ENCODE assay signal across 7 mouse cellular contexts in the genomic region with DNA sequence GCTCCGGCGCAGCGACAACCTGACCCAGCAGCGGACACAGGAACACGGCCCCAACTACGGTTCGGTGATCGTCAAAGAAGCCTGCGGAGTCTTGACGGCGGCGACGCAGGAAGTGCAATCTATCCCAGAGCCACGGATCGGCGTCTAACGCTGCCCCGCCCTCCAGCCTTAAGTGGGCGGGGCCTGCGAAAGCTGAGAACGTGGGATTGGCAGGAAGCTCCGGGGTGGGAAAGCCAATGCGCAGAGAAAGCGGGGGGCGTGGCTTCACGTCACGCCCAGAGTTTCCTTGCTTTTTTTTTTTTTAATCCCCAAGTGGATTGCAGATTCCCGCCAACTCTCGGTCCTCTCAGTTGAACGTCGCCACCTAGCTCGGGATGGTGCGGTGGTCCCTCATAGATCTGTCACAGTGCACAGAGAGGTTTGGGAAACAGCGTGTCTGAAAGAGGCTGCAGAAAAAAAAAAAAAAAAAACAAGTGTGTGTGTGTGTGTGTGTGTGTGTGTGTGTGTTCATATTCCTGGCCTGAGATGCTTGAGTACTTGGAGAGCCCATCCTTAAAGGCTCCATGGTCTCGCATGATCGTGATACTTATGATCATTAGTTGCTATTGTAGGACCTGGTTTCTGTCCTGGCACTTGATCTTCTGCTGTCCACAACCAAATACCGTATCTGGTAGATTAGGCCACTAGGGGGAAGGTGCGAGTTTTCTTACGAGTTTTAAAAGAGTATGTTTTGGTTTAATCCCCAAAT. TPM values are rescaled to one million over a fixed set of nuclear protein-coding genes. Genes with fewer than 3 reads are reported as not detected.
DNase-seq lines count a peak whose midpoint lies in the region; ATAC-seq lines count a peak whose summit lies in the region.

A gene (minus strand): TSS at position 114 of the 748 bp plus-strand sequence.

- H3K4me3 ChIP-seq in embryonic facial prominence, embryonic 12.5 days, result peak within 1 kb of the TSS; percentile 97
- H3K4me3 ChIP-seq in limb, embryonic 11.5 days (ENCODE audit: low read depth, low read length), result peak within 1 kb of the TSS; percentile 71
- H3K4me3 ChIP-seq in midbrain, embryonic 14.5 days (replicated peaks; ENCODE audit: low read depth, low read length), result peak within 1 kb of the TSS; percentile 93

- H3K9me3 ChIP-seq in embryonic facial prominence, embryonic 12.5 days, result no peaks in the 10 kb centered on the region
- H3K9me3 ChIP-seq in limb, embryonic 11.5 days (ENCODE audit: control insufficient read depth, low read length), result no peaks in the 10 kb centered on the region
- H3K9me3 ChIP-seq in midbrain, embryonic 14.5 days (ENCODE audit: control insufficient read depth, low read length), result no peaks in the 10 kb centered on the region

- H3K4me1 ChIP-seq in embryonic facial prominence, embryonic 12.5 days, result 0 out of 2 replicates have a peak, but pooled peaks cover 3% of the 10 kb centered on the region
- H3K4me1 ChIP-seq in limb, embryonic 11.5 days (ENCODE audit: control insufficient read depth, insufficient read depth, low read length), result no peaks in the 10 kb centered on the region
- H3K4me1 ChIP-seq in midbrain, embryonic 14.5 days (ENCODE audit: control insufficient read depth, insufficient read depth, low read length), result peaks cover 7% of the 10 kb centered on the region; the same call in 1 of the 2 replicates

- peak within 1 kb of the TSS; percentile 85 for H3K4me2 ChIP-seq in embryonic facial prominence, embryonic 12.5 days (replicated peaks)
- peak within 1 kb of the TSS; percentile 64 for H3K4me2 ChIP-seq in limb, embryonic 11.5 days (ENCODE audit: low read depth, severe bottlenecking)
- H3K4me2 ChIP-seq in midbrain, embryonic 14.5 days (ENCODE audit: low read length), result peak within 1 kb of the TSS; percentile 86

- peak; percentile 95 for DNase-seq in adrenal gland, postnatal 25 days
- peak; percentile 99 for DNase-seq in heart, adult 11 months
- DNase-seq in kidney, adult 18-20 months, result peak; percentile 97
- DNase-seq in limb, embryonic 11.5 days (ENCODE audit: low spot score), result peak; percentile 97
- peak; percentile 100 for DNase-seq in midbrain, embryonic 14.5 days
- DNase-seq in spleen, adult 18-20 months, result peak; percentile 91 to 96

- H3K27ac ChIP-seq in embryonic facial prominence, embryonic 12.5 days, result peak within 1 kb of the TSS; percentile 58
- no peak within 1 kb of the TSS for H3K27ac ChIP-seq in limb, embryonic 11.5 days (replicated peaks; ENCODE audit: low read depth, low read length)
- H3K27ac ChIP-seq in midbrain, embryonic 14.5 days (replicated peaks; ENCODE audit: low read depth, low read length), result peak within 1 kb of the TSS; percentile 71

- H3K36me3 ChIP-seq in embryonic facial prominence, embryonic 12.5 days, result peaks cover 22% of the 10 kb centered on the region
- no peaks in the 10 kb centered on the region; the same call in 1 of the 2 replicates for H3K36me3 ChIP-seq in limb, embryonic 11.5 days (ENCODE audit: control insufficient read depth, insufficient read depth, low read length)
- H3K36me3 ChIP-seq in midbrain, embryonic 14.5 days (ENCODE audit: control insufficient read depth, insufficient read depth, low read length), result peaks cover 28% of the 10 kb centered on the region

- under 1% methylated on average over 39 of the region's 39 CpGs for WGBS in embryonic facial prominence, embryonic 12.5 days
- WGBS in limb, embryonic 11.5 days, result under 1% methylated on average over 39 of the region's 39 CpGs
- WGBS in midbrain, embryonic 14.5 days, result under 1% methylated on average over 39 of the region's 39 CpGs

- H3K9ac ChIP-seq in embryonic facial prominence, embryonic 12.5 days, result peak within 1 kb of the TSS; percentile 93
- H3K9ac ChIP-seq in limb, embryonic 11.5 days (ENCODE audit: low read length), result peak within 1 kb of the TSS; percentile 72
- H3K9ac ChIP-seq in midbrain, embryonic 14.5 days (replicated peaks; ENCODE audit: low read length), result peak within 1 kb of the TSS; percentile 89

- ATAC-seq in embryonic facial prominence, embryonic 12.5 days (ENCODE audit: insufficient number of reproducible peaks, insufficient read depth, low FRiP score, low TSS enrichment), result peak; percentile 92
- peak; percentile 92 for ATAC-seq in limb, embryonic 11.5 days (ENCODE audit: insufficient number of reproducible peaks, low FRiP score, low TSS enrichment, low read depth)
- ATAC-seq in midbrain, embryonic 14.5 days (ENCODE audit: low FRiP score, low TSS enrichment), result peak; percentile 93

- H3K27me3 ChIP-seq in embryonic facial prominence, embryonic 12.5 days, result no peaks in the 10 kb centered on the region
- H3K27me3 ChIP-seq in limb, embryonic 11.5 days (ENCODE audit: control insufficient read depth, insufficient read depth, low read length), result no peaks in the 10 kb centered on the region
- H3K27me3 ChIP-seq in midbrain, embryonic 14.5 days (ENCODE audit: control insufficient read depth, insufficient read depth, low read length), result no peaks in the 10 kb centered on the region

RNA-seq across cellular contexts. Expression of the gene that starts here (rescaled TPM):
- total RNA-seq in adrenal gland, postnatal 25 days (2021), result 166 and 174 TPM in 2 replicates
- 380 and 387 TPM in 2 replicates for polyA plus RNA-seq in embryonic facial prominence, embryonic 12.5 days (2016; fragmentation: Nextera tagmentation; extraction: Ambion mirVana)
- polyA plus RNA-seq in limb, embryonic 11.5 days (2014; fragmentation: Nextera tagmentation; extraction: Ambion mirVana), result 474 and 486 TPM in 2 replicates
- polyA plus RNA-seq in midbrain, embryonic 14.5 days (2014; fragmentation: Nextera tagmentation; extraction: Ambion mirVana), result 377 and 410 TPM in 2 replicates
